Mouse (Mus musculus) E14TG2a.4 (cell line): ENCODE results near the gene Ehmt2.

Source experiments
- CTCF ChIP-seq: conservative IDR thresholded peaks from 2 replicates; pipeline ENCODE4 v1.5.1; 2014; ENCODE audit warnings: low read length
- NANOG ChIP-seq: IDR thresholded peaks from 2 replicates; pipeline ENCODE4 v1.6.1; 2014; ENCODE audit warnings: borderline replicate concordance, low read length, mixed read lengths
- POU5F1 ChIP-seq: IDR thresholded peaks from 2 replicates; pipeline ENCODE4 v1.6.1; 2014; ENCODE audit warnings: low read length, borderline replicate concordance

DNA sequence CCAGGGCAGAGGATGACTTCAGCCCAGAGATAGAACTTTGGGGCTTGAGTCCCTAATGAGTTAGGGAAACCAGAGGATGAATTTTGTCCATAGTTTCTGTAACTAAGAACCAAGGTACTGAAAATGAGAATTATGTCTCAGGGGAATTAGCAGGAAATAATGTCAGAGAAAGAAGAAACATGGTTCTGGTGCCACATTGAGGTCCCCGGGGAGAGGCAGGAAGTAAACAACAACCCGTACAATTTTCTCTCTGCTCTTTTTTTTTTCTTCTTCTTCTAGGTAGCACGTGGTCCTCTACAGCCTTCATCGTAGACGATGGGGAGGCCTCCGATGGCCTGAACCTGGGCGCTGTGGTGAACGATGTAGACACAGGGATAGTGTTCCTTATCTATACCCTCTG, 34.0 kb downstream of the Ehmt2 start:
- no peak for TF ChIP-seq CTCF
- no peak for TF ChIP-seq POU5F1
- TF ChIP-seq NANOG: no peak
